Mouse (Mus musculus) hindbrain, postnatal 0 days (tissue): ENCODE measurements at regions not wholly inside any gene's neighbourhood (a gene's known extent, or its start where the extent isn't known, plus 50 kb on each side); places are given as distances from the start of the nearest gene placed in this dataset.

Experiments used
- ATAC-seq: fragments of 200-750 bp; cut with Nextera tagmentation; 2 replicates; pipeline ENCODE4 v1.8.0; 2017; ENCODE audit warnings: mild to moderate bottlenecking, moderate TSS enrichment, moderate library complexity
- DNase-seq: peaks from one replicate; pipeline ENCODE4 v3.0.0-alpha.2; 2015; ENCODE audit warnings: low spot score
- H3K27ac ChIP-seq: fragments of 300-500 bp; sonication (generic); 2 replicates; pipeline ENCODE4 v1.5.1; 2014; ENCODE audit warnings: mild to moderate bottlenecking
- H3K27me3 ChIP-seq: fragments of 300-500 bp; sonication (generic); 2 replicates; pipeline ENCODE4 v1.6.1; 2014; ENCODE audit warnings: low read length, mixed read lengths; ENCODE audit not compliant: insufficient read depth
- H3K36me3 ChIP-seq: fragments of 300-500 bp; sonication (generic); 2 replicates; pipeline ENCODE4 v1.6.1; 2014; ENCODE audit warnings: low read length, mixed read lengths; ENCODE audit not compliant: insufficient read depth
- H3K4me1 ChIP-seq: fragments of 300-500 bp; sonication (generic); 2 replicates; pipeline ENCODE4 v1.6.1; 2014; ENCODE audit warnings: antibody characterized with exemption, low read length, mixed read lengths; ENCODE audit not compliant: insufficient read depth
- H3K4me2 ChIP-seq: fragments of 300-500 bp; sonication (generic); 2 replicates; pipeline ENCODE4 v1.6.1; 2014; ENCODE audit warnings: low read depth, mild to moderate bottlenecking, low read length, moderate library complexity, mixed read lengths
- H3K4me3 ChIP-seq: fragments of 300-500 bp; sonication (generic); 2 replicates; pipeline ENCODE4 v1.5.1; 2014; ENCODE audit warnings: low read length
- H3K9ac ChIP-seq: fragments of 300-500 bp; sonication (generic); replicated peaks from 2 replicates; pipeline ENCODE4 v1.6.1; 2014; ENCODE audit warnings: mild to moderate bottlenecking, low read length, moderate library complexity, mixed read lengths
- H3K9me3 ChIP-seq: fragments of 300-500 bp; sonication (generic); 2 replicates; pipeline ENCODE4 v1.6.1; 2016; ENCODE audit warnings: low read length, mixed read lengths
- CTCF ChIP-seq: IDR thresholded peaks from 2 replicates; pipeline ENCODE4 v1.5.1; 2016; ENCODE audit warnings: antibody characterized with exemption, control low read depth, low read depth
- WGBS: fragments of 180-500 bp; shearing (Covaris S2); extraction: QIAGEN DNeasy Blood & Tissue Kit; methylation state at CpG from one replicate; pipeline ENCODE4 v1.1.7; 2014; 5-methylcytosine and 5-hydroxymethylcytosine counted together

- ATAC-seq (no peak), DNase-seq (no peak)
- H3K4me2 ChIP-seq, result no peak overlapping the region
- no peak overlapping the region for H3K27ac ChIP-seq
- H3K4me1 ChIP-seq, result no peaks in the 10 kb centered on the region
- no peaks in the 10 kb centered on the region for H3K9me3 ChIP-seq
- H3K4me3 ChIP-seq, result no peak overlapping the region
- no peak for TF ChIP-seq CTCF
- no peak overlapping the region for H3K9ac ChIP-seq
- WGBS, result 49% methylated on average over 14 of the region's 14 CpGs
- no peaks in the 10 kb centered on the region for H3K36me3 ChIP-seq
- H3K27me3 ChIP-seq, result no peaks in the 10 kb centered on the region
Observed at GRCm38 (mm10) chr2:34098004-34098547, 210.3 kb upstream of the Mvb12b start.

GRCm38 (mm10) chr2:34096561-34096960 lies 208.8 kb upstream of the Mvb12b start:
- Histone ChIP-seq H3K4me3 (no peak overlapping the region), H3K4me2 (no peak overlapping the region), H3K4me1 (no peaks in the 10 kb centered on the region), H3K27me3 (no peaks in the 10 kb centered on the region), H3K9ac (no peak overlapping the region), H3K36me3 (no peaks in the 10 kb centered on the region), H3K27ac (no peak overlapping the region), H3K9me3 (no peaks in the 10 kb centered on the region)
- no peak for TF ChIP-seq CTCF
- DNase-seq, result no peak
- no peak; the same call in 1 of the 2 replicates for ATAC-seq

- ATAC-seq (no peak), DNase-seq (no peak)
- Histone ChIP-seq H3K4me1 (no peaks in the 10 kb centered on the region), H3K4me3 (no peak overlapping the region), H3K9me3 (no peaks in the 10 kb centered on the region), H3K36me3 (no peaks in the 10 kb centered on the region), H3K9ac (no peak overlapping the region), H3K27ac (no peak overlapping the region), H3K27me3 (no peaks in the 10 kb centered on the region), H3K4me2 (no peak overlapping the region)
- 38% methylated on average over 4 of the region's 4 CpGs for WGBS
- TF ChIP-seq CTCF, result no peak
Observed at GRCm38 (mm10) chr2:34088832-34089231, 201.1 kb upstream of the Mvb12b start.

- DNase-seq (peak; percentile 84), ATAC-seq (peak; percentile 73)
- no peak overlapping the region for H3K4me3 ChIP-seq
- H3K9me3 ChIP-seq, result no peaks in the 10 kb centered on the region
- H3K9ac ChIP-seq, result no peak overlapping the region
- no peak overlapping the region for H3K4me2 ChIP-seq
- no peak for TF ChIP-seq CTCF
- H3K27ac ChIP-seq, result no peak overlapping the region
- WGBS, result 37% methylated on average over 3 of the region's 3 CpGs
- H3K27me3 ChIP-seq, result no peaks in the 10 kb centered on the region
- H3K4me1 ChIP-seq, result no peaks in the 10 kb centered on the region
- no peaks in the 10 kb centered on the region for H3K36me3 ChIP-seq
Observed at GRCm38 (mm10) chr2:34086130-34086529, 198.4 kb upstream of the Mvb12b start.

- no peaks in the 10 kb centered on the region for H3K4me1 ChIP-seq
- no peaks in the 10 kb centered on the region for H3K36me3 ChIP-seq
- H3K4me3 ChIP-seq, result no peak overlapping the region
- ATAC-seq (no peak), DNase-seq (peak; percentile 36)
- H3K4me2 ChIP-seq, result no peak overlapping the region
- no peak for TF ChIP-seq CTCF
- H3K27ac ChIP-seq, result no peak overlapping the region
- H3K27me3 ChIP-seq, result no peaks in the 10 kb centered on the region
- WGBS, result 46% methylated on average over 1 of the region's 1 CpGs
- no peaks in the 10 kb centered on the region for H3K9me3 ChIP-seq
- no peak overlapping the region for H3K9ac ChIP-seq
Observed at GRCm38 (mm10) chr2:34084513-34084912, 196.8 kb upstream of the Mvb12b start.

- Histone ChIP-seq H3K27ac (no peak overlapping the region), H3K36me3 (no peaks in the 10 kb centered on the region), H3K27me3 (no peaks in the 10 kb centered on the region), H3K4me3 (no peak overlapping the region), H3K9me3 (no peaks in the 10 kb centered on the region), H3K4me2 (no peak overlapping the region), H3K9ac (no peak overlapping the region), H3K4me1 (peaks cover 5% of the 10 kb centered on the region; the same call in 1 of the 2 replicates)
- no peak for ATAC-seq
- DNase-seq, result no peak
- WGBS, result 80% methylated on average over 7 of the region's 7 CpGs
- TF ChIP-seq CTCF, result no peak
Observed at GRCm38 (mm10) chr2:34082486-34082885, 194.7 kb upstream of the Mvb12b start.

GRCm38 (mm10) chr2:34080176-34080575 lies 192.4 kb upstream of the Mvb12b start:
- Histone ChIP-seq H3K9me3 (no peaks in the 10 kb centered on the region), H3K27ac (no peak overlapping the region), H3K36me3 (no peaks in the 10 kb centered on the region), H3K27me3 (no peaks in the 10 kb centered on the region), H3K4me3 (no peak overlapping the region), H3K4me2 (no peak overlapping the region), H3K4me1 (peaks cover 5% of the 10 kb centered on the region; the same call in 1 of the 2 replicates), H3K9ac (no peak overlapping the region)
- DNase-seq, result no peak
- no peak for ATAC-seq
- TF ChIP-seq CTCF, result no peak
- WGBS, result 25% methylated on average over 3 of the region's 3 CpGs
